Mouse (Mus musculus) limb, embryonic 15.5 days (tissue): ENCODE measurements at regions not wholly inside any gene's neighbourhood (a gene's known extent, or its start where the extent isn't known, plus 50 kb on each side); places are given as distances from the start of the nearest gene placed in this dataset.
"Not testable (repeated sequence)": the region's sequence is repeated elsewhere in the genome, so short reads cannot be mapped to it uniquely, and the experiment has no call there.

Experiments
- ATAC-seq: fragments of 200-750 bp; cut with Nextera tagmentation; 2 replicates; pipeline ENCODE4 v1.8.0; 2017; ENCODE audit warnings: low read depth, moderate TSS enrichment; ENCODE audit not compliant: insufficient number of reproducible peaks, low FRiP score, low TSS enrichment
- H3K27ac ChIP-seq: fragments of 300-500 bp; sonication (generic); 2 replicates; pipeline ENCODE4 v1.5.1; 2015; ENCODE audit warnings: moderate library complexity, mild to moderate bottlenecking, inconsistent platforms
- H3K27me3 ChIP-seq: fragments of 300-500 bp; sonication (generic); 2 replicates; pipeline ENCODE4 v1.6.1; 2015; ENCODE audit warnings: inconsistent platforms
- H3K36me3 ChIP-seq: fragments of 300-500 bp; sonication (generic); 2 replicates; pipeline ENCODE4 v1.6.1; 2015; ENCODE audit warnings: inconsistent platforms
- H3K4me1 ChIP-seq: fragments of 300-500 bp; sonication (generic); 2 replicates; pipeline ENCODE4 v1.6.1; 2015; ENCODE audit warnings: inconsistent platforms
- H3K4me2 ChIP-seq: fragments of 300-500 bp; sonication (generic); 2 replicates; pipeline ENCODE4 v1.6.1; 2015; ENCODE audit warnings: mild to moderate bottlenecking, inconsistent platforms
- H3K4me3 ChIP-seq: fragments of 300-500 bp; sonication (generic); 2 replicates; pipeline ENCODE4 v1.5.1; 2015; ENCODE audit warnings: mild to moderate bottlenecking, inconsistent platforms
- H3K9ac ChIP-seq: fragments of 300-500 bp; sonication (generic); 2 replicates; pipeline ENCODE4 v1.6.1; 2015; ENCODE audit warnings: inconsistent platforms
- H3K9me3 ChIP-seq: fragments of 300-500 bp; sonication (generic); 2 replicates; pipeline ENCODE4 v1.6.1; 2016; ENCODE audit warnings: inconsistent platforms
- WGBS: fragments of 180-500 bp; shearing (Covaris S2); methylation state at CpG from one replicate; pipeline ENCODE4 v1.1.7; 2015; 5-methylcytosine and 5-hydroxymethylcytosine counted together

GRCm38 (mm10) chr12:23325756-23326155 is 454.3 kb downstream of the Gm10330 start:
- H3K9me3 ChIP-seq, ATAC-seq, H3K4me1 ChIP-seq, H3K9ac ChIP-seq, H3K4me2 ChIP-seq, H3K36me3 ChIP-seq, H3K27me3 ChIP-seq, H3K4me3 ChIP-seq, H3K27ac ChIP-seq: not testable (repeated sequence)
- WGBS = 32% methylated on average over 2 of the region's 2 CpGs

GRCm38 (mm10) chr12:23315186-23315585 is 464.9 kb downstream of the Gm10330 start:
- not testable (repeated sequence) for H3K36me3 ChIP-seq, H3K9me3 ChIP-seq, H3K27me3 ChIP-seq, H3K4me1 ChIP-seq, H3K9ac ChIP-seq, ATAC-seq, H3K27ac ChIP-seq
- Histone ChIP-seq H3K4me3 (peak overlapping the region; percentile 44), H3K4me2 (peak overlapping the region; percentile 40)
- 0% methylated on average over 25 of the region's 38 CpGs for WGBS
